Mouse (Mus musculus): Measurements from ENCODE around the gene Vav3.
"Not testable (repeated sequence)": the region's sequence is repeated elsewhere in the genome, so short reads cannot be mapped to it uniquely, and the experiment has no call there.

Vav3 gene

GRCm38 (mm10) chr3:109440001-109440400 is 99.5 kb downstream of the Vav3 start:
- DNase-seq (ENCODE audit: low spot score in 2 of 2) = no peak

GRCm38 (mm10) chr3:109444077-109444476 is 103.6 kb downstream of the Vav3 start:
- DNase-seq (ENCODE audit: low spot score in 2 of 2) = no peak

GRCm38 (mm10) chr3:109446903-109447302 is 106.5 kb downstream of the Vav3 start:
- no peak for DNase-seq (ENCODE audit: low spot score in 2 of 2)

DNA sequence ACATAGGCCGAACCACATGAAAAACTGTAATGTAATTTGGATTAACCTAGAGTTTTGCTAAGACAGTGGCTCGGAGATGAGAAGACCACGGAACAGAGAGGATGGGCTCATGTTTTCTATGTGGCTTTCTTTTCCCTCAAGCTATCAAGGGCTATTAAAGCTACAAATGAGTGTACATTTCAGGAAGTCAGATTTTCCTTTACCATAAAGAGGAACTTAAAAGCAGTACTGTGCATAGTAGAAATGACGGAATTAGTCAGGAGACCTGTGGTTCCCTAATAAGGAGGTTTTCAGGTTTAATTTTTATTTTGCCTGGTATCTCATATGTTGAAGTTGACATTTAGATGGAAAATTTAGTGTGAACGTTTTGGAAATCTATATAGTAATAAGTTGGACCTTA is 107.8 kb downstream of the Vav3 start:
- DNase-seq (ENCODE audit: low spot score in 2 of 2) = not testable (repeated sequence)

DNA sequence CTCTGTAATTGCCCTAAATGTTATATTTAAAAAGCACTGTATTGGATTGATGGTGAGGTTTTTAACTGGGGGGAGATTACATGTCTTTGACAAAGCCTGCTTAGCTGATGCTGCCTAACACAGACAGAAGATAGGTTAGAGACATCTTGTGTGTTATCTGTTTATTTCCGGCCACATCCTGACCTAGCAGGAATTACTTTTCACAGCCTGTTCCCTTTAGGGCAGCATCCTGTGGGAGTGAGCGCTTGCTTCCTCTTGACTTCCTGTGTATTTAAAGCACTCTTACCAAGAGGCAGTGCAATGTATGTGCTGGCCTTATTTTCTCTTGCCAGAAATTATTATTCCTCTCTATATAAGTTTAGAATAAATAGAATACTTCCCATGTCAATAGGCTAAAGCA is 111.5 kb downstream of the Vav3 start:
- no peak for DNase-seq (ENCODE audit: low spot score in 2 of 2)

DNA sequence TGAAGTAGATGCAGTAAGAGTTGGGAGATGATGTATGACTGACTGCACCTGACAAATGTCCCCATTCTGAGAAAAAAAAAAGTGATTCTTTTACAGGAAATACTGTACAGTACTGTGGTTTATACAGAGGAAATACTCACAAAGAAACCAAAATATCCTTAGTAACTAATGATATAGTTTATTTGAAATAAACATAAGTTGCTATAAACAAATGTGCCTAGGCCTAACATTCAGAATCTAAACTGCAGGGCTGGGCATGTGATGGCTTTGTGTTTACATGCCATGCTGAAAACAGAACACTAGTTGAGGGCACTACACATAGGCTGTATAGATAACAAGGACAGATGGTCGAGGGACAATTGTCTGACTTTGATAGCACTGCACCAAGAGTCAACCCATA is 114.2 kb downstream of the Vav3 start:
- no peak for DNase-seq (ENCODE audit: low spot score in 2 of 2)

GRCm38 (mm10) chr3:109456340-109456739 is 115.9 kb downstream of the Vav3 start:
- DNase-seq (ENCODE audit: low spot score in 2 of 2) = no peak

GRCm38 (mm10) chr3:109463684-109464083 is 123.2 kb downstream of the Vav3 start:
- no peak for DNase-seq (ENCODE audit: low spot score in 2 of 2)

DNA sequence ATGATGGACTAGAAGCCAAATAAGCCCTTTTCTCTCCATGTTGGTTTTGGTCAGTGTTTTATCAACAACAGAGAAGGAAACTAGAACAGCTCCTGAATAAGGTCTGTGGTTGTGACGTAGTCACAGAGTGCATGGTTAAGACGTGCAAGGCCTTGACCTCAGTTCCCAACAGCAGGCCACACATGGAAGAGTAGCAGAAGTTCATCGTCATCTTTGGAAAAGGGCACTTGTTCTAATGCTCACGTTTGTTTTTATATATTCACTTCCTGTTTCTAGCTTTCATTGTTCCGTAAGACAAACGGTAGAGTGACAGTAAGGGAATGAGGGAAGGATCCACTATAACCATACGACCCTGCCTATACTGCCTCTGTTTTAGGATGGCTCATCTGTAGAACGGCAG is 124.1 kb downstream of the Vav3 start:
- no peak for DNase-seq (ENCODE audit: low spot score in 2 of 2)

GRCm38 (mm10) chr3:109466541-109466940 is 126.1 kb downstream of the Vav3 start:
- DNase-seq (ENCODE audit: low spot score in 2 of 2) = no peak

DNA sequence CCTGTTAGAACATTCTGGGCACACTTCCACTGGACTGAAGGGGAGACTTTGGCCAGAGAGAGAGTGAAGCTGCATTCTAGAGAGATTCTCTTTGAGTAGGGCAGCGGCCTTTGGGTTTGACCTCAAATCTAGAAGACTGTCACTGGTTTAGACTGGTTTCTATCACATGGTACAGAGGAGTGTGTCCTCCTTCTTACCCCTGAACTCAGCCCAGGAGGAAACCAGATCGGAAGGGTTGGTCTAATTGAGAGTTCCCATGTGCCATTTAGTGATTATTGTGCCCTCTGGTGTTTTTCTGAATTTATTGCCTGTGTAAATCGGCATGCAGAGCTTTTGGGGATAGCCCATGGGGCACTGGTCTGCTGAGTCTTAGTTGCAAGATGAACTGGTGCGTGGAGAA is 126.8 kb downstream of the Vav3 start:
- no peak for DNase-seq (ENCODE audit: low spot score in 2 of 2)

- no peak for DNase-seq (ENCODE audit: low spot score in 2 of 2)
Observed at GRCm38 (mm10) chr3:109469465-109469864, 129.0 kb downstream of the Vav3 start.

DNA sequence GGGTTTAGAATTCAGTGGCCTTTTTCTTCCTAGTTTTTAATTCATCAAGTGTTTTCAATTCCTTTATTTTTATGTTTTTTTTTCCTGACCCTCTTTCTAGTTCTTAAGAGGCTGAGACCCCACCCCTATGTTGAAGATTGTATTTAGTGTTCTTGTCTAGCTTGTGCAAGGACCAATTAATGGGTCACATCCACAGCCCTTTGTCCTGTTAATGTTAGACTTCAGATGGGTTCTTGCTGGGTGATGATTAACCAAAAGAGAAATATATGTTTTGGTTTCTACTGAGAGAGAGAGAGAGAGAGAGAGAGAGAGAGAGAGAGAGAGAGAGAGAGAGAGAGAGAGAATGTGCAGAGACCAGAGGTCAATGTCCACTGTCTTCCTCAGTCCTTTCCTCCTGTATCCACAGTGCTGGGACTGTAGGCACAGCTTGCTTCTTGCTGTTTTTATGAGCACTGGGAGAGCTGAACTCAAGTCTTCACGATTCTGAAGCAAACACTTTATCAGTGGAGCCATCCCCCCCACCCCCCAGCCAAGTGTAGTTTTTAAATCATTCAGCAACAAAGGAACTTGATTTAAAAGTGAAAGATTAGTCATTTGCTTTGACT is 130.3 kb downstream of the Vav3 start:
- DNase-seq (ENCODE audit: low spot score in 2 of 2) = no peak

DNA sequence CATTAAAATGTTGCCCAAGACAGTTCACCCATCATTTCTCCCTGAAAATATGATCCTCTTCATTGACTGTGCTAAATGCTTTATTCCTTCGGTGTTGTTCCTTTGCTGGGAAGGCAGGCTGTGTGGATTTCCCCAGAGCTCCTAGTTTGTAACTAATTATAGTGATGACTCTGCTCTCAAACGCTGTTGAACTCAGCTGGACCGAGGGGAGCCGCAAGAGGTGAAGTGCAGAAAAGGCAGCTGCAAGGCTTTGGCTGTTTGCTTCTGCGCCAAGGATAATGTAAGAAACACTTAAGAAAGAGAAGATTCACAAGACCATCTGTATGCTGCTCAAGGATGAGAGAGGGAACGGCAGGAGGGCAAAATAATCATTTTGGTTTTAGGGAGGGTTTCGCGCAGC is 136.1 kb downstream of the Vav3 start:
- no peak for DNase-seq (ENCODE audit: low spot score in 2 of 2)

- no peak for DNase-seq (ENCODE audit: low spot score in 2 of 2)
Observed at GRCm38 (mm10) chr3:109478297-109478696, 137.8 kb downstream of the Vav3 start.

GRCm38 (mm10) chr3:109480625-109481024 is 140.2 kb downstream of the Vav3 start:
- no peak for DNase-seq (ENCODE audit: low spot score in 2 of 2)

DNA sequence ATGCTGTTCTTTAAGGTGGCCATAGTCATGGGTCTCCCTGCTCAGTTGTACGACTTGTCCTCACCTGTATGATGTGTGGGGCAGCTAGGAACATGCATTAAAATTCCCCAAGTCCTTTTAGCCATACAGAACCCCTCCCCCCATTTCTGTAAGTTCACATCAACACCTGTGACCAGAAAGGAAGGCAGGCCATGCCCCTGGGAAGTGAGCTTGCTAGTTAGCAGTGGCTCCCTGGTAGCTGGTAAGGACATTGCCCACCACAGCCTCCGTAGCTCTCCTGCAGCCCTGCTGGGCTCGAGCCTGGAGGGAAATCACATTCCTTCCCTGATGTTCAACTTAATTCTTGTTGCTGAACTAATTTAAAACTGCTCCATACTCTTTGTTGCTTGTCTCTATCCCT is 146.3 kb downstream of the Vav3 start:
- no peak for DNase-seq (ENCODE audit: low spot score in 2 of 2)

DNA sequence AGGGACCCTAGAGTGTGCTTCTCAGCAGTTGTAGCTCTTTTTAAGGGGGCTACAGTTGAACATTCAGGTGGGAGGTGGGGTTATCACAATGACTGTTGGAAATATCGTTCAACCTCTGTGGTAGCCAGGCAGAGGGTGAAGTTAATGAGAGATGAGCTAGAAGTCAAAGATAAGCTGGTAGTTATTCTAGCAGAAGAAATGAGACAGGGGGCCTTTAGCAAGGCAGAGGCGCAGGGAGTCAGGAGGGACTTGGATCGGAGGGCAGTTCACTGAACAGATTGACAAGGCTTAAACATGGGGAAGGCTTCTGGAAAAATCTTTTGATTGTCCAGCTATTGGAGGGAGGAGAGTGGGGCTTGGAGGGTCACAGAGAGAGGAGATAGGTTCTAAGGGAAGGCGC is 147.4 kb downstream of the Vav3 start:
- no peak for DNase-seq (ENCODE audit: low spot score in 2 of 2)

- no peak for DNase-seq (ENCODE audit: low spot score in 2 of 2)
Observed at GRCm38 (mm10) chr3:109488750-109489171, 148.3 kb downstream of the Vav3 start.

GRCm38 (mm10) chr3:109490561-109491296 is 150.3 kb downstream of the Vav3 start:
- no peak for DNase-seq (ENCODE audit: low spot score in 2 of 2)

DNA sequence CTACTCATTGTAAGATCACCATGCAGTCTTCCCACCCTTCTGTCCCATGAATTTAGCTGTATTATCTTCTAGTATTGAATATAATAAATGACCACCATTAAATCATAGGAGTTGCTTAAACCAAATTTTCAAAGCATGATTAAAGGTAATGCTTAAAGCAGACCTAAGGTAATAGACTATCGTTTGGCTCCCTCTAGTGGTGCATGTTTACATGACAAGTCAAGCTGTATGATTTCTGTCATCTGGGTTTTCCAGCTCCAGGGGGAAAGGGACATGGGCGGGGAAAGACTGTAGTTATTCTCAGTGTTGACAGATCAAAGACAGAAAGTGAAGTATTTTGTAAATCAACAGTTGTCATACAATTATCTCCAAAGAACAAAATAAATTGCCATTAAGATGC is 151.1 kb downstream of the Vav3 start:
- DNase-seq (ENCODE audit: low spot score in 2 of 2) = peak; percentile 79 to 86

DNA sequence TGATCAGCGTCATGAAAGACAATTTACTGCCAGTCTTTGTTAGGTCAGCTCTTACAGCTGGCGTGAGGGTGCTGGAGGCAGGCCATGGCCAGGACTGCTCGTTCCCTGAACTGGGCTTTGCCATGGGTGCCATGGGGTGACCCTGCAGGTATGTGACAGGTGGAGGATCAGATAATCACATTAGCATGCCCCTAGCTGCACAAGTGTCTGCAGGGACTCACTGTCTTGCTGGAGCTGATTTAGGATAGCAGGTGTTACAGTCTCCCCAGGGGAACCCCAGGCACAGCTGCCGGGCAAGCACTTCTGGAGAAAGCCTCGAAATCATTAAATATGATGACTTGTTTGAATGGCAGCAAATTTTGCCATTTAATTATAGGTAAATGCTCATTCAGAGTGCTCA is 156.0 kb downstream of the Vav3 start:
- no peak for DNase-seq (ENCODE audit: low spot score in 2 of 2)

DNA sequence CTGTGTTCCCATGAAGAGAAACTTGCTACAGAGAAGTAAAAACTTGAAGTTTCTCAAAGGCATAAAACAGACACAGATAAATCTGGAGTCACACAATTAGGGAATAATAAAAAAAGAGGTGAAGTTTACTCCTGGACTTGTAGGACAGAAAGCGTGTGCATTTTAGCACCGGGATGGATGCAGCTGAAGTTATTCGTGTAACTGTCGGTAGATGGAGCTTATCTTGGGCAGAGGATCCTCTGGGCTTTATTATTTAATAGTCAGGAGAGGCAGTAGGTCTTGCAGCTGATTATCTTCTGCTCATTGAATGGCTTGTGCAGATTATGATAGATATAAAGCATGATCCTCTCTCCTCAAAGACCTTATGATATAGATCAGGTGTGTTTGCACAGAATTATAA is 156.6 kb downstream of the Vav3 start:
- no peak for DNase-seq (ENCODE audit: low spot score in 2 of 2)
